Mouse (Mus musculus): ENCODE data around the gene 1810043G02Rik. TPM values are rescaled to one million over a fixed set of nuclear protein-coding genes. Genes with fewer than 3 reads are reported as not detected.
"Not testable (repeated sequence)": the region's sequence is repeated elsewhere in the genome, so short reads cannot be mapped to it uniquely, and the experiment has no call there.

Gene 1810043G02Rik
- polyA plus RNA-seq, 1 experiment from 2014 or later: 31.0 TPM

DNA sequence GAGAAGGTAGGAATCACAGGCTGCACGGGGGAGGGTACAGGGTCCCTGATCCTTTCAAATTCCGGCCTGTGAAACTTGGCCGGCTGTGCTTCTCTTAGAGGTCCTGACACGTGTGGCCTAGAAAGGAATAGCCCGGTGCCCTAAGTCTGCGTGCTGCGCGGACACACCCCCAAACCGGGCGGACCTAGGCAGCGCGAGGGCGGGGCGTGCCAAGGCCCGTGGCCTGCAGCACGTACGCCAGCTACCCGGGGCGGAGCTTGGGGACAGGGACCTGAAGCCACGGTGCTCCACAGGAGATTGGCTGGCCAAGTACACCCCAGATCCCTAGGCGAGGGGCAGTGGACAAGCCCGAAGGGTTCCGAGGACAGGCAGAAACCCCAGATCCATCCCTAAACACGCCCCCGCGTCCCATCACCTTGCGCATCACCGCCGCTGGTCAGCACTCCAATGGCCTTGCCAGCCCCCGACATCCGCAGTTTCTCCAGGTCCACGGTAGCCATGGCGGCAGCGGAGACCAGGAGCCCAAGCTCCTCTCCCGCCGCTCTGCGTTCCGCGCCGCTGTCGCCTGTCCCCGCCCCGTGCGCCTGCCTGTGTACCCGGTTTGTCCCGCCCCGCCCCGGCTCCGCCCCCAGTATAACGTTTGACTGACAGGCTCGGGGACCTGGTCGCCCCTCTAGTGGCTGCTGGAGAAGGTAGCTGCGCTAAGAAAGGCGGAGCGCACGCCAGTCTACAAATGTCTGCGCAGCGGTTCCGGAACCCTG, 31.0 kb downstream of the 1810043G02Rik start:
- Histone ChIP-seq H3K27ac (replicated peaks) (peak overlapping the region; percentile 99), H3K36me3 (replicated peaks) (peaks cover 30% of the 10 kb centered on the region), H3K4me1 (peaks cover 43% of the 10 kb centered on the region), H3K4me3 (peak overlapping the region; percentile 87), H3K9me3 (no peaks in the 10 kb centered on the region), H3K27me3 (replicated peaks; ENCODE audit: low read depth, poor library complexity, severe bottlenecking) (peaks cover 6% of the 10 kb centered on the region; the same call in 1 of the 2 replicates)
- DNase-seq (ENCODE audit: low spot score): peak; percentile 98
- under 1% methylated on average over 59 of the region's 59 CpGs for WGBS

DNA sequence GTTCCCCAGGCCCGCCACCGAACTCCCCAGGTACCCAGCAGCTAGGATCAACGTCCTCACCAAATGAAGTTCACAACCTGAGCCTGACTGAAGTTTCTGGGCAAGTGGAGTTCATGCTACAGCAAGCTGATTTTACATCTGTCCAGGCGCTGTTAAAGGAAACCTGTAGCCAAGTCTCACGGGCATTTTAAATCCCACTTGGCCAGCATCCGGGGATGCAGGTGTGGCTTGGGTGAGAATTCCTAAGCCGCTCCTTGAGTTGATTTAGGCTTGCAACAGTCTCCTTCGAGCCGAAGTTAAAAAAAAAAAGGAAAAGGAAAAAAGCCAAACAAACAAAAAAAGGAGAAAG, 31.6 kb downstream of the 1810043G02Rik start, which contains the start of gene Pfkl:
Gene Pfkl, minus strand, starts transcription at position 139 of the 349 bp plus-strand sequence.
- 1% methylated on average over 9 of the region's 9 CpGs for WGBS
- Histone ChIP-seq H3K27me3 (replicated peaks; ENCODE audit: low read depth, poor library complexity, severe bottlenecking) (peaks cover 6% of the 10 kb centered on the region; the same call in 1 of the 2 replicates), H3K36me3 (replicated peaks) (peaks cover 24% of the 10 kb centered on the region), H3K4me1 (peaks cover 43% of the 10 kb centered on the region), H3K27ac (replicated peaks) (peak within 1 kb of the TSS; percentile 99), H3K4me3 (peak within 1 kb of the TSS; percentile 87), H3K9me3 (0 out of 2 replicates have a peak, but pooled peaks cover 1% of the 10 kb centered on the region)
- no peak for DNase-seq (ENCODE audit: low spot score)

DNA sequence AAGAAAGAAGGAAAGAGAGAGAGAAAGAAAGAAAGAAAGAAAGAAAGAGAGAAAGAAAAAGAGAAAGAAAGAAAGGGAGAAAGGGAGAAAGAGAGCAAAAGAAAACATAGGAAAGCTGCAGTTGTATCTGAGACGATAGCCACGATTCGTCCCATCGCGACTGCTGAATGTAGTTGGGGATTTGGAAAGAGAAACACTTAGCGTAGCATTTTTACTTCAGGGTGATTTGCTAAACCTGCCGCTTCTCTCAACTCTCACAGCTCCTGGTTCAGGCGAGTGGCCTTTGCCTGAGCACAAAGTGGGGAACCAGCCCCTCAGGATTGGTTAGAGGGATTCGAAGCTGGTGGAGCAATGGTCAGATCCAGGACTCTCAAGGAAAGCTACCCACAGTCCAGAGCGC, 32.0 kb downstream of the 1810043G02Rik start:
- Histone ChIP-seq H3K4me1 (peaks cover 43% of the 10 kb centered on the region), H3K4me3 (peak overlapping the region; percentile 87), H3K27ac (replicated peaks) (no peak overlapping the region), H3K27me3 (replicated peaks; ENCODE audit: low read depth, poor library complexity, severe bottlenecking) (peaks cover 6% of the 10 kb centered on the region; the same call in 1 of the 2 replicates), H3K36me3 (replicated peaks) (peaks cover 20% of the 10 kb centered on the region), H3K9me3 (0 out of 2 replicates have a peak, but pooled peaks cover 4% of the 10 kb centered on the region)
- DNase-seq (ENCODE audit: low spot score): peak; percentile 31
- 20% methylated on average over 10 of the region's 10 CpGs for WGBS

DNA sequence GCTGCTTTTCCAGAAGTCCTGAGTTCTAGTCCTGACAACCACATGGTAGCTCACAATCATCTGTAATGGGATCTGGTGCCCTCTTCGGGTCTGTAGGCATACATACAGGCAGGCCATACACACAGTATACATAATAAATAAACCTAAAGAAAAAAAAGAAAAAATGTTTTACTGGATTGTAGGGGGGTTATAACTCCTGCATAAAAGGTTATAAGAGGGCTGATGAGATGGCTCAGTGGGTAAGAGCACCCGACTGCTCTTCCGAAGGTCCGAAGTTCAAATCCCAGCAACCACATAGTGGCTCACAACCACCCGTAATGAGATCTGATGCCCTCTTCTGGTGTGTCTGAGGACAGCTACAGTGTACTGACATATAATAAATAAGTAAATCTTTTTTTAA, 32.8 kb downstream of the 1810043G02Rik start:
- 95% methylated on average over 5 of the region's 5 CpGs for WGBS
- Histone ChIP-seq H3K36me3 (replicated peaks) (peaks cover 12% of the 10 kb centered on the region), H3K4me1 (peaks cover 37% of the 10 kb centered on the region)
- not testable (repeated sequence) for H3K27ac ChIP-seq (replicated peaks); DNase-seq (ENCODE audit: low spot score); H3K4me3 ChIP-seq; H3K9me3 ChIP-seq; H3K27me3 ChIP-seq (replicated peaks; ENCODE audit: low read depth, poor library complexity, severe bottlenecking)

DNA sequence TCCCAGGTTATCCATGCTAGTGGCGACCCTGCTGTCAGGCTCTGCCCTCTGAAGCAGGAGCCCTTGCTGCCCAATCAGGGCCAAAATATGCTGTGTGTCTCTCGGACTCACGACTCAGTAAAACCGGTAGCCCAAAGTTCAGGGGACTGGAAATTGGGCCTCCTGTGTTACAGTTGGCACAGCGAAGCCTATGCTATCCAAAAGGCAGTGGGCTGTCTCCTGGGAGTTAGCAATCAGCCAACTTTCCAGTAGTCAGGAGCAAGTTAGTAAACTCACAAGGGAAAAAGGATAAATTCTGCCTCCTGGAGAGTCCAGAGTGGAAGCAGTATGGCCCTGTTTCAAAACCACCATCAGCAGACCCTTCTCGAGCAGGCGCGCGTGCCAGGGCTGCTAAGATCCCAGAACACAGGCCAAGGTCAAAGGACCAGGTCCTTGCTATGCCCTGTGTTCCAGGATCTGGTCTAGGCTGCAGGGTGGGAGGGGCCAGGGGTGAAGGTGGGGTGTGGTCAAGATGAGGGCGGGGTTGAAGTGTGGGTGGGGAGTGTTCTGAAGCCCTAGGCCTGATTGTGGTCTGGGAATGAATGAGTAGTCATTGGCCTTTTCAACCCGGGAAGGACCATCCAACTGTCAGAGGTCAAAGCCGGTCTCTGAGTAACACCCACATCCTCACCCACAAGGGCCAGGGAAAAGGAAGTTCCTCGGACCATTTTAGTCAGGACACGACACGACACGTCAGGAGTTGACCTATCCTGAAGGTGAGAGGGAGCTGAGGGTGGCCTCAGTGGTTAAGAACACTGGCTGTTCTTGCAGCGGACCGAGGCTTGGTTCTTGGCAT, 34.6 kb downstream of the 1810043G02Rik start:
- Histone ChIP-seq H3K4me3 (no peak overlapping the region), H3K27ac (replicated peaks) (no peak overlapping the region), H3K4me1 (peaks cover 19% of the 10 kb centered on the region), H3K36me3 (replicated peaks) (peaks cover 3% of the 10 kb centered on the region; the same call in 1 of the 2 replicates), H3K27me3 (replicated peaks; ENCODE audit: low read depth, poor library complexity, severe bottlenecking) (peaks cover 6% of the 10 kb centered on the region; the same call in 1 of the 2 replicates), H3K9me3 (0 out of 2 replicates have a peak, but pooled peaks cover 4% of the 10 kb centered on the region)
- 93% methylated on average over 18 of the region's 18 CpGs for WGBS
- DNase-seq (ENCODE audit: low spot score): no peak

DNA sequence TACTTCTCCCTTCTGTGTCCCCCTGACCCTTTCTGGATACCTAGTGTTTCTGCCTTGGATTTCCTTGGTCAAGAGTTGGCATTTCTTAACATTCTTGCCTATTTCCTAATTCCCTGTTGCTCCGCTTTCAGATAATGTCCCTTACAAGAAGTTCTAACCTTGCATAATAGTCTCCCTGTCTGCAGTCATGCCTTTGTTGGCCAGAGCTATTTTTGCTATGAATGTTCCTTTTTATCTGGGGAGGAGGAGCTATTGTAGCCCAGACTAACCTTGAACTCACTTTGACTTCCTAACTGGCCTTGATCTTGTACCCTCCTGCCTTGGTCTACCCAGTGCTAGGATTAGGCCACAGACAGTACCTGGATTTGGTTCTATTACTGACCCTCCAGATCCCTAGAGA, 37.2 kb downstream of the 1810043G02Rik start:
- Histone ChIP-seq H3K27ac (replicated peaks) (no peak overlapping the region), H3K36me3 (replicated peaks) (no peaks in the 10 kb centered on the region), H3K27me3 (replicated peaks; ENCODE audit: low read depth, poor library complexity, severe bottlenecking) (peaks cover 5% of the 10 kb centered on the region; the same call in 1 of the 2 replicates), H3K9me3 (0 out of 2 replicates have a peak, but pooled peaks cover 4% of the 10 kb centered on the region), H3K4me3 (no peak overlapping the region), H3K4me1 (peaks cover 6% of the 10 kb centered on the region)
- WGBS: 93% methylated on average over 1 of the region's 1 CpGs
- no peak for DNase-seq (ENCODE audit: low spot score)

DNA sequence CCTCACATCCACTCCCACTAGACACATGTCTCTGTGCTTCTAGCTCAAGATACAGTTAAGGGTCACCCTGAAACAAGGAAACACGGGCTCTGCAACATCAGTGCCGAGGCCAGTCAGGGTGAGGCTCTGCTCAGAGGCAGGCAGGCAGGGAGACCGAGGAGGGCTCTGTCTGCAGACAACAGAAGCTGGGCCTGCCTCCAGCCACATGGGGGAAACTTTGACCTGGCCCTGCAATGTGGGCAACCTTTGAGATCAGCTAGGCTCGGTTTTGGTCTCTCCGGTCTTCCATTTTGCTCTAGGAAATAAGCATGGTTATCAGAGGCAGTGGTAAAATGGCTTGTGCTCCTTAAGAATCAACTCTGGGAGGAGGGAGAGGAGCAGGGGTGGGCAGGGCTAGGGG, 38.0 kb downstream of the 1810043G02Rik start:
- H3K9me3 ChIP-seq: 0 out of 2 replicates have a peak, but pooled peaks cover 4% of the 10 kb centered on the region
- WGBS: 54% methylated on average over 5 of the region's 5 CpGs
- no peak for DNase-seq (ENCODE audit: low spot score)

DNA sequence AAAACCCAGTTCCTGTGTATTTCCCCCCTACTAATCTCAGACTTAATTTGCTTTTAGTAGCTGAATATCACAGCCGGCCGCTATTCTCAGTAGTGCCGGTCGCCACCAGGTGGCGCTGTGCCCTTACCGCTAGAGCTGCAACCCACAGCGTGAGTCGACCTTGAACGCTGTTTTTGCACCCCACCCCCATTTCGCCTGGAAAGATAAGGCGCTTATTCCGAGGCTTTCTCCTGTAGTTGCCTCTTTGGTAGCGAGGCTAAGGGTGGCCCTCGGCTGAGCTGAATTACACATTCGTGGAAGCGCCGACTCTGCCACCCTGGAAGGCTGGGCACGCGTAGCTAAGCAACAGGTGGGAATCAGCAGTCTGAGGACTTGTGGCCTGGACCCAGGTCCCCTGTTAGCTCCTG, 40.5 kb downstream of the 1810043G02Rik start:
- DNase-seq (ENCODE audit: low spot score): peak; percentile 86
- no peaks in the 10 kb centered on the region for H3K36me3 ChIP-seq (replicated peaks)
- H3K4me3 ChIP-seq: peak overlapping the region; percentile 48
- peak overlapping the region; percentile 20; the same call in 1 of the 2 replicates for H3K27ac ChIP-seq (replicated peaks)
- no peaks in the 10 kb centered on the region for H3K27me3 ChIP-seq (replicated peaks; ENCODE audit: low read depth, poor library complexity, severe bottlenecking)
- 0 out of 2 replicates have a peak, but pooled peaks cover 4% of the 10 kb centered on the region for H3K9me3 ChIP-seq
- 21% methylated on average over 19 of the region's 19 CpGs for WGBS
- H3K4me1 ChIP-seq: peaks cover 3% of the 10 kb centered on the region; the same call in 1 of the 2 replicates

More for the DNA sequence above, 38.0 kb downstream of the 1810043G02Rik start:
- Histone ChIP-seq H3K4me3 (no peak overlapping the region), H3K27ac (replicated peaks) (no peak overlapping the region), H3K4me1 (peaks cover 3% of the 10 kb centered on the region; the same call in 1 of the 2 replicates), H3K36me3 (replicated peaks) (no peaks in the 10 kb centered on the region), H3K27me3 (replicated peaks; ENCODE audit: low read depth, poor library complexity, severe bottlenecking) (no peaks in the 10 kb centered on the region)

DNA sequence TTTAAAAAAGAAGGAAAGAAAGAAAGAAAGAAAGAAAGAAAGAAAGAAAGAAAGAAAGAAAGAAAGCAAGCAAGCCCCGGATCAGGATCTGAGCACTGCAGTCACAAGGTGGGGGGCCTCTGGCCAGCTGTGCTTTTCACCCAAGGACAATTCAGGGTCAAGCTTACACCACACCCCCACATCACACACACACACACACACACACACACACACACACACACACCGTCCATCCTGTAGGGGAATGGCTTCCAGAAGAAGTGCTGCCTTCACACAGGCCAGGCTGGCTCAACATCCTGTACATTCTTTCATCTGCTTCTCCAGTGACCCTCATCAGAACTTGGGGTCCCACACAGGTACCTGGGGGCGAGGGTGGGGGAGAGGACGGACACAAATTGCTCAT, 41.0 kb downstream of the 1810043G02Rik start:
- WGBS: 83% methylated on average over 4 of the region's 4 CpGs
- Histone ChIP-seq H3K9me3 (0 out of 2 replicates have a peak, but pooled peaks cover 4% of the 10 kb centered on the region), H3K4me3 (no peak overlapping the region), H3K27ac (replicated peaks) (no peak overlapping the region), H3K4me1 (peaks cover 3% of the 10 kb centered on the region; the same call in 1 of the 2 replicates), H3K27me3 (replicated peaks; ENCODE audit: low read depth, poor library complexity, severe bottlenecking) (no peaks in the 10 kb centered on the region), H3K36me3 (replicated peaks) (no peaks in the 10 kb centered on the region)
- no peak for DNase-seq (ENCODE audit: low spot score)

DNA sequence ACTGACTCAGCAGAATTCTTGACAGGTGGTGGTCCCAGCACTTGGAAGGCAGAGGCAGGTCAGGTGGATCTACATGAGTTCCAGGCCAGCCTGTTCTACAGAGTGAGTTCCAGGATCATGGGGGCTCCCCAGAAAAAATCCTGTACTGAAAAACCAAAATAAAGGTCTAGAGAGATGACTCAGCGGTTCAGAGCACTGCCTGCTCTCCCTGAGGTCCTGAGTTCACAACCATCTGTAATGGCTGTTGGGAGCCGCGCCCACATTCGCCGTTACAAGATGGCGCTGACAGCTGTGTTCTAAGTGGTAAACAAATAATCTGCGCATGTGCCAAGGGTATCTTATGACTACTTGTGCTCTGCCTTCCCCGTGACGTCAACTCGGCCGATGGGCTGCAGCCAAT, 41.7 kb downstream of the 1810043G02Rik start:
- not testable (repeated sequence) for H3K4me1 ChIP-seq; DNase-seq (ENCODE audit: low spot score); H3K4me3 ChIP-seq; H3K36me3 ChIP-seq (replicated peaks); H3K27me3 ChIP-seq (replicated peaks; ENCODE audit: low read depth, poor library complexity, severe bottlenecking); H3K27ac ChIP-seq (replicated peaks); H3K9me3 ChIP-seq
- WGBS: 97% methylated on average over 7 of the region's 11 CpGs

DNA sequence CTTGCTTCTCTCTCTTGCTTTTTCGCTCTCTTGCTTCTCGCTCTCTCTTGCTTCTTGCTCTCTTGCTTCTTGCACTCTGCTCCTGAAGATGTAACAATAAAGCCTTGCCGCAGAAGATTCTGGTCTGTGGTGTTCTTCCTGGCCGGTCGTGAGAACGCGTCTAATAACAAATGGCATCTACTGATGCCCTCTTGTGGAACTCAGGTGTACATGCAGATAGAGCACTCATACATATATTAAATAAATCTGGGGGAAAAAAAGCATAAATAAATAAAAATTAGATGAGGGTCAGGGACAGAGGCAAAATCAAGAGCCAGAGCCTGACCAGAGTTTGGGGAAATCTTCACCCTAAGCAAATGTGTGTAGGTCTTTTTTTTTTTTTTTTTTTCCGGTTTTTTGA, 47.1 kb downstream of the 1810043G02Rik start:
- H3K27me3 ChIP-seq (replicated peaks; ENCODE audit: low read depth, poor library complexity, severe bottlenecking); H3K4me1 ChIP-seq; H3K4me3 ChIP-seq; H3K9me3 ChIP-seq; H3K36me3 ChIP-seq (replicated peaks); H3K27ac ChIP-seq (replicated peaks); DNase-seq (ENCODE audit: low spot score): not testable (repeated sequence)
- 77% methylated on average over 6 of the region's 8 CpGs for WGBS

DNA sequence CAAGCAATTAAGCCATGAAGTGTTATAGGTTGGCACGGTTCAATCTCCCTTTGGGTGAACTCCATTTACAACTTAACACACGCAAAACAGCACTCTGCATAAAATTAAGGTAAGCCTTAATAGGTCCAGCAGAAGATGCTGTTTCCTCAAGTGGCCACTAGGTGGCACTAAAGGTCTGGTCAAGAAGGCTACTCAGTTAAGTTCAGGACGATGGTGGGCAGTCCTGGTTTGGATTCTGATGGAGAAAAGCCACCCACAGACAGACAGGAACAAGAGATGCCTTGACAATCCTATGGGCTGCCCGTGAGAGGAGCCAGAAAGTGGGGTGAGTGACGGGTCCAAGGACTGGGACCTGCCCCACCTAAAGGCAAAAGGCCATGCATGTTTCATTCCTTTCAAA, 49.8 kb downstream of the 1810043G02Rik start:
- Histone ChIP-seq H3K27ac (replicated peaks) (no peak overlapping the region), H3K27me3 (replicated peaks; ENCODE audit: low read depth, poor library complexity, severe bottlenecking) (no peaks in the 10 kb centered on the region), H3K4me3 (no peak overlapping the region), H3K36me3 (replicated peaks) (no peaks in the 10 kb centered on the region), H3K4me1 (no peaks in the 10 kb centered on the region), H3K9me3 (no peaks in the 10 kb centered on the region)
- peak; percentile 78 for DNase-seq (ENCODE audit: low spot score)
- WGBS: 9% methylated on average over 5 of the region's 5 CpGs

All from embryonic facial prominence, embryonic 10.5 days (tissue).